Mouse (Mus musculus) hindbrain, embryonic 10.5 days (tissue): ENCODE results near the gene Adamts10. TPM values are rescaled to one million over a fixed set of nuclear protein-coding genes. Genes with fewer than 3 reads are reported as not detected.

Experiments used
- DNase-seq: peaks from one replicate; pipeline ENCODE4 v3.0.0-alpha.2; 2017; ENCODE audit warnings: low spot score
- H3K27ac ChIP-seq: fragments of 300-500 bp; sonication (generic); 2 replicates; pipeline ENCODE4 v1.5.1; 2016; ENCODE audit warnings: mild to moderate bottlenecking, moderate library complexity
- H3K27me3 ChIP-seq: fragments of 300-500 bp; sonication (generic); 2 replicates; pipeline ENCODE4 v1.6.1; 2016; ENCODE audit warnings: mild to moderate bottlenecking; ENCODE audit not compliant: poor library complexity, insufficient read depth, severe bottlenecking
- H3K36me3 ChIP-seq: fragments of 300-500 bp; sonication (generic); 2 replicates; pipeline ENCODE4 v1.6.1; 2016; ENCODE audit warnings: mild to moderate bottlenecking, moderate library complexity
- H3K4me1 ChIP-seq: fragments of 300-500 bp; sonication (generic); replicated peaks from 2 replicates; pipeline ENCODE4 v1.6.1; 2016; ENCODE audit warnings: mild to moderate bottlenecking
- H3K4me3 ChIP-seq: fragments of 300-500 bp; sonication (generic); 2 replicates; pipeline ENCODE4 v1.5.1; 2016; ENCODE audit warnings: mild to moderate bottlenecking, moderate library complexity
- H3K9me3 ChIP-seq: fragments of 300-500 bp; sonication (generic); 2 replicates; pipeline ENCODE4 v1.6.1; 2016; ENCODE audit warnings: mild to moderate bottlenecking, moderate library complexity
- WGBS: fragments of 180-500 bp; shearing (Covaris S2); methylation state at CpG from one replicate; pipeline ENCODE4 v1.1.7; 2016; 5-methylcytosine and 5-hydroxymethylcytosine counted together
- polyA plus RNA-seq: library from polyadenylated mRNA; unstranded; fragments of >200 nt; fragmentation: Nextera tagmentation; extraction: Ambion mirVana; gene quantifications from 2 replicates; pipeline ENCODE4 v1.2.1, GENCODE M21; 2016

Gene Adamts10
- polyA plus RNA-seq, 1 experiment from 2014 or later, result 42.4 TPM

DNA sequence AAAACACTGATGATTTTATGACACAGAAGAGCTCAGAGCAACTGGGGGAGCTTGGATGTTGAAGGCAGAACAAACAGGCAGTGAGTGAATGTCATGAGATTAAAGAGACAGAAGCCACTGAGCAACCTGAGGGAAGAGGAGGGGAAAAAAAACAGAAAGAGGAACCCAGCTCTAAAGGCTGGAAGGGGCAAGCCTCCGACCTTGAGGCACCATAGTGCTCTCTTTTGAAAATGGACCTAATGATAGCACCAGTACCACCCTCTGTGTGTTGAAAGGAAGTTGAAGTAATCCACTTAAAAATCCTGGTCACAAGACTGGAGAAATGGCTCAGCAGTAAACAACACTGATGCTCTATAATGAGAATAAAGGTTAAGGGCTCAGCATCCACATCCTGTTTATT is 40.6 kb downstream of the Adamts10 start:
- 67% methylated on average over 1 of the region's 1 CpGs for WGBS
- Histone ChIP-seq H3K4me1 (no peaks in the 10 kb centered on the region), H3K36me3 (no peaks in the 10 kb centered on the region), H3K9me3 (no peaks in the 10 kb centered on the region), H3K27me3 (no peaks in the 10 kb centered on the region), H3K4me3 (no peak overlapping the region), H3K27ac (no peak overlapping the region)
- DNase-seq, result no peak

DNA sequence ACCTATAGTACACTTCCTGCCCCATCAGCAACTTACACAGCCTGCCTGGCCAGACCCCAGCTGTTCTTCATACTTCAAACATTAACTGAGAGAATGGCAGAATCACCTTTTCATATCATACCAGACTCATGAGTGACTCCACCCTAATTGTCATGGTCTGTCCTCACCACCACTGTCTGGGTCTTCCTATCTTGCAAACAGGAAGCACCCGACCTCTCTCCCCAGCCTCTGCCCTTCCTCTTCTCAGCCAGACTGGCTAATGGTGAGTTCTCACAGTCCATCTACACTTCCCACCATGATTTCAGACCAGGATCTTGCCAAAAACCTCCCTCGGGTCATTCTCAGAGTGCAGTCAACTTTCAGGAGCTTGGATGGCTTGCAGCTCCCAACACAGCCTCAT is 42.2 kb downstream of the Adamts10 start:
- Histone ChIP-seq H3K36me3 (no peaks in the 10 kb centered on the region), H3K4me3 (no peak overlapping the region), H3K4me1 (no peaks in the 10 kb centered on the region), H3K9me3 (no peaks in the 10 kb centered on the region), H3K27ac (no peak overlapping the region), H3K27me3 (no peaks in the 10 kb centered on the region)
- 69% methylated on average over 2 of the region's 2 CpGs for WGBS
- DNase-seq, result no peak

DNA sequence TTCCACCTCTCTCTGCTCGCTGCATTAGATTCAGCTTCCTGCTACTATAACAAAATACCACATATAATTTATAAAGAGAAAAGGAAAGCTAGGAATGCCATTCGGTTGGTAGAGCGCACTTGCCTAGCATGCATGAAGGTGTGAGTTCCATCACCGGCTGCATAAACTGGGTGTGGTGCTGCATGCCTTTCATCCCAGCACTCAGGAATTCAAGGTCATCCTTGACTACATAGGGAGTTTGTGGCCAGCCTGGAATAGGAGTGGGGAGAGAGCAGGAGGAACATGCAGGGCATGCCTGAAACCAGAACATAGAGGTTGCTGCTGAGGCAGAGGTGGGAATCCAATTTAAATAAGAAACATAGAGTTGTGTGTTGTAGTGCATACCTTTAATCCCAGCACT is 60.1 kb downstream of the Adamts10 start:
- Histone ChIP-seq H3K27ac (no peak overlapping the region), H3K36me3 (no peaks in the 10 kb centered on the region), H3K4me3 (no peak overlapping the region), H3K9me3 (no peaks in the 10 kb centered on the region), H3K27me3 (no peaks in the 10 kb centered on the region), H3K4me1 (no peaks in the 10 kb centered on the region)
- 94% methylated on average over 4 of the region's 4 CpGs for WGBS
- DNase-seq, result no peak

DNA sequence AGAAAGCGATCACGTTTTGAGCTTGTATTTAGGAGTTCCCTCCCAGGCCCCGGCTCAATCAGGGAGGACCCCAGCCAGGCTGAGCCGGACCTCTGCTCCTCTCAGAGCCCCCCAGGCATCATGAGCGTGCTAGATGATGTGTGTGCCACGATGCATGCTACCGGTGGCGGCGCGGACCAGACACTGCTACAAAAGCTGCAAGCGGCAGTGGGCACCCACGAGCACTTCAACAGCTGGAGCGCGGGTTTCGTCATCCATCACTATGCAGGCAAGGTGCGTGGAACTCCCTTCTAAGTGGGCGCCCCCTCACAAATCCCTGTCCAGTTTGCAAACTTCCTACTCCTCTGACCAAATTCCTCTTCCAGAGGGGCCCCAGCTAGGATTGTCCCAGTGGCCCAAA is 62.0 kb downstream of the Adamts10 start:
- H3K27ac ChIP-seq, result no peak overlapping the region
- no peaks in the 10 kb centered on the region for H3K9me3 ChIP-seq
- WGBS, result 70% methylated on average over 17 of the region's 17 CpGs
- no peaks in the 10 kb centered on the region for H3K27me3 ChIP-seq
- no peaks in the 10 kb centered on the region for H3K36me3 ChIP-seq
- H3K4me1 ChIP-seq, result no peaks in the 10 kb centered on the region
- H3K4me3 ChIP-seq, result no peak overlapping the region
- DNase-seq, result no peak

DNA sequence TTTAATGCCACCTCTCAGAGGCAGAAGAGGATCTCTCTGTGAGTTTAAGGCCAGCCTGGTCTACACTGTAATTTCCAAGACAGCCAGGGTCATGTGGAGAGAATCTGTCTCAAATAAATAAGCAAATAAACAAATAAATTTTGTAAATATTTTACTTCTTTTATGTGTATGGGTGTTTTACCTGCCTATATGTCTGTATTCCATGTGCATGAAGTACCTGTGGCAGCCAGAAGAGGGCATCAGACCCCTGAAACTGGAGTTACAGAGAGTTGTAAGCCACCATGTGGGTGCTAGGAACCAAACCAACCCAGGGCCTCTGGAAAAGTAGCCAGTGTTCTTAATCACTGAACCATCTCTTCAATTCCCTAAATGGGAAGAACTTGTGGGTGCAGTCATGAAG is 73.3 kb downstream of the Adamts10 start:
- Histone ChIP-seq H3K27me3 (no peaks in the 10 kb centered on the region), H3K4me3 (no peak overlapping the region), H3K4me1 (no peaks in the 10 kb centered on the region), H3K9me3 (peaks cover 10% of the 10 kb centered on the region), H3K36me3 (no peaks in the 10 kb centered on the region), H3K27ac (no peak overlapping the region)
- no peak for DNase-seq

DNA sequence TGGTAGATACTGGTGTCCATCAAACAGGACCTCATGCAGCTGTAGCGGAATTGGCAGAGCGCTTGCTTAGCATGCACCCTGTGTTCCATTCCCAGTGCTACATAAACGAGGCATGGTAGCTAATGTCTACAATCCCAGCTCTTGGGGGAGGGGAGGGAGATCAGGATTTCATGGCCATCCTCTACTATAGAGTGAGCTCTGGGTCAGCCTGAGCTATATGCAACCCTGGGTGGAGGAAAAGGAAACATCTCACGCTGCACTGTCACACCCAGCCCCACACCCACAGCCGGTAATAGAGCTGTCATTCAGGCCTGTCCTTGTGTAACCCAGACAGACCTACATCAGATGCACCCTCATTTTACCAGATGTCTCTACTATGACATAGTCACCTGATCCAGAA is 74.5 kb downstream of the Adamts10 start:
- WGBS, result 95% methylated on average over 5 of the region's 5 CpGs
- no peaks in the 10 kb centered on the region for H3K36me3 ChIP-seq
- H3K4me3 ChIP-seq, result no peak overlapping the region
- no peaks in the 10 kb centered on the region for H3K4me1 ChIP-seq
- DNase-seq, result no peak
- peaks cover 10% of the 10 kb centered on the region for H3K9me3 ChIP-seq
- no peak overlapping the region for H3K27ac ChIP-seq
- no peaks in the 10 kb centered on the region for H3K27me3 ChIP-seq

DNA sequence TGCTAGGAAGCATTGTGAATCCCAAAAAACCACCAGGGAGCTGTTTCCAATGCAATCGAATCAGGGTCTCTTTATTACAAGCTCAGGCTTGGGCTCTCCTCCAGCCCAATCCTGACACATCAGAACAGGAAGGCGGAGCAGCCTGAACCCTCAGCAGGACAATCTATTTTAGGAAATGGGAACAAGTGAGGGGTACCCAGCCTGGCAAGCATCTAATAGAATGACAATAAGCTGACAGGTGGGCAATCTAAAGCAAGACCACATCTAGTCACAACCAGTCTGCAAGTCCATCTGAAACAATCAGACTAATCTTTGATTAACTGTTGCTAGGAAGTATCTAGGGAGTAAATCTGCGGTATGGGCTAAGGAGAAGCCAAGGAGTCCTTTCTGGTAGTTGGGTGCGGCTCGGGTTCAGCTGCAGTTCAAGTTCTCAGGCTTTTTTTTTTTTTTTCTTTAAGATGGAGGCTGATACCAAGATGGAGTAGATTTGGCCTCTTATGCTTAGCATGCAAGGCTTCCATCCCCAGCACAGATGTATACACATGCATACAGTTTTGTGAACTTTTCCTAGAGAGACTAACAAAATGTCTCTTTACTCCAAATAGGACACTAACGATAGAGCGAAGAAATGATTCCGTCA is 76.0 kb downstream of the Adamts10 start:
- Histone ChIP-seq H3K27me3 (no peaks in the 10 kb centered on the region), H3K36me3 (no peaks in the 10 kb centered on the region), H3K4me3 (no peak overlapping the region), H3K4me1 (no peaks in the 10 kb centered on the region), H3K27ac (no peak overlapping the region), H3K9me3 (peaks cover 10% of the 10 kb centered on the region)
- 91% methylated on average over 8 of the region's 8 CpGs for WGBS
- DNase-seq, result no peak

DNA sequence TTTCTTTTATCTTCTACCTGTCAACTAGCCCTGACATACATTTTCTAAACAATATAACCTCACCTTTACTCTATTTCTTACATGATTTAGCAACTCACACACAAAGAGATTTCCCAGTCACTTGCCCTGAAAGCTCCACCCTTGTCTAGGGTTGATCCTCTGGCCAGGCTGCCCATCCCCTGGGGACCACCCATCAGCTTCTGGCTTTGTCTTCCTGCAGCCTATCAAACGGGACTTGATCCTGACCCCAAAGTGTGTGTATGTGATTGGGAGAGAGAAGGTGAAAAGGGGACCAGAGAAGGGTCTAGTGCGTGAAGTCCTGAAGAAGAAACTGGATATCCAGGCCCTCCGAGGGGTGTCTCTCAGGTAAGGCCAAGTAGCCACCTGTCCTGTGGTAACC is 76.8 kb downstream of the Adamts10 start:
- WGBS, result 79% methylated on average over 3 of the region's 3 CpGs
- H3K4me3 ChIP-seq, result no peak overlapping the region
- H3K9me3 ChIP-seq, result peaks cover 10% of the 10 kb centered on the region
- DNase-seq, result no peak
- no peaks in the 10 kb centered on the region for H3K27me3 ChIP-seq
- H3K4me1 ChIP-seq, result no peaks in the 10 kb centered on the region
- H3K36me3 ChIP-seq, result no peaks in the 10 kb centered on the region
- H3K27ac ChIP-seq, result no peak overlapping the region

DNA sequence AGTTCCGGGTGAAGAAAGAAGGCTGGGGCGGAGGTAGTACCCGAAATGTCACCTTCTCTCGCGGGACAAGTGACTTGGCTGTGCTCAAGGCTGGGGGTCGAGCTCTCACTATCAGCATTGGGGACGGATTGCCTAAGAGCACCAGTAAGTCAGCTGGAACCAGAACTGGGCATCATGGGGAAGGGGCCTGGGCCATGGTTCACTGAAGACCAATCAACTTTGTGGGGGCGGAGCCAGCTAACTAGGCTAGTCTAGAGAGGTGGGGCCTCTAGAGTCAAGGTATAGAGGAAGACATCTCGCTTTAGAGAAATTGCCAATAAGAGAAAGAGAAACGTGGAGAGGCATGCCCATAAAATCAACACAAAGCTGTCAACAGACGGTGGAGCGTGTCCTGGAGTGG is 77.9 kb downstream of the Adamts10 start:
- no peak for DNase-seq
- 82% methylated on average over 12 of the region's 12 CpGs for WGBS
- Histone ChIP-seq H3K36me3 (no peaks in the 10 kb centered on the region), H3K9me3 (peaks cover 10% of the 10 kb centered on the region), H3K27me3 (no peaks in the 10 kb centered on the region), H3K4me1 (no peaks in the 10 kb centered on the region), H3K27ac (no peak overlapping the region), H3K4me3 (no peak overlapping the region)

Other genes starting within 250 kb of the Adamts10 start
- gene Zfp955b, start 234.7 kb upstream of the Adamts10 start, polyA plus RNA-seq, result 8.9 and 9.6 TPM in 2 replicates
- gene Zfp81, start 165.3 kb upstream of the Adamts10 start, polyA plus RNA-seq, result 9.5 and 10.9 TPM in 2 replicates
- 15.2 and 18.9 TPM in 2 replicates for gene Zfp101, start 129.6 kb upstream of the Adamts10 start, polyA plus RNA-seq
- not detected in 2 replicates for gene Actl9, start 91.3 kb upstream of the Adamts10 start, polyA plus RNA-seq
- 2.8 and 3.7 TPM in 2 replicates for gene Myo1f, start 31.5 kb downstream of the Adamts10 start, polyA plus RNA-seq
- 55.3 and 64.5 TPM in 2 replicates for gene Zfp414, start 104.9 kb downstream of the Adamts10 start, polyA plus RNA-seq
- gene Pram1, start 113.9 kb downstream of the Adamts10 start, polyA plus RNA-seq, result 0.31 and 0.75 TPM in 2 replicates
- 317 and 482 TPM in 2 replicates for gene Hnrnpm, start 162.7 kb downstream of the Adamts10 start, polyA plus RNA-seq
- 36.7 and 45.4 TPM in 2 replicates for gene March2, start 194.5 kb downstream of the Adamts10 start, polyA plus RNA-seq
- 367 and 495 TPM in 2 replicates for gene Rab11b, start 236.3 kb downstream of the Adamts10 start, polyA plus RNA-seq